Mouse (Mus musculus): ENCODE results near the gene Fat4. TPM values are rescaled to one million over a fixed set of nuclear protein-coding genes. Genes with fewer than 3 reads are reported as not detected.

The Fat4 gene
- 4.6 and 4.7 TPM in 2 replicates for polyA plus RNA-seq (2015; fragmentation: Nextera tagmentation; extraction: Ambion mirVana)

DNA sequence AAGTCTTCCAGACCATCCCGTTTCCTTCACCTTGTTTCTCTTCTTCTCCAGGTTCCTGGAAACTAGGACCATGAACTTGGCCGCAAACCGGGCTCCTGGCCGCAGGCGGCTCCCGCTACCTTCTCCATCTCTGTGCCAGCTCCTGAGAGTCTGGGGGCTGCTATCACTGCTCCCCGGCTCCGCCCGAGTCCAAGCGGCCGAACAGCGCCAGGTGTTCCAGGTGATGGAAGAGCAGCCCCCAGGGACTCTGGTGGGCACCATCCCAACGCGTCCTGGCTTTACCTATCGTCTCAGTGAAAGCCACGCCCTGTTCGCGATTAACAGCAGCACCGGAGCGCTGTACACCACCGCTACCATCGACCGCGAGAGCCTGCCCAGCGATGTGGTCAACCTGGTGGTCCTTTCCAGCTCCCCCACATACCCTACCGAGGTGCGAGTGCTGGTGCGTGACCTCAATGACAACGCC lies at the start of gene Fat4:
Gene Fat4, plus strand, starts transcription at position 51 of the 466 bp plus-strand sequence.
- Histone ChIP-seq H3K4me3 (ENCODE audit: low read length) (peak within 1 kb of the TSS; percentile 77), H3K36me3 (ENCODE audit: control insufficient read depth, insufficient read depth, low read length) (peaks cover 26% of the 10 kb centered on the region), H3K4me1 (replicated peaks; ENCODE audit: control insufficient read depth, insufficient read depth, low read length) (peaks cover 25% of the 10 kb centered on the region), H3K9ac (ENCODE audit: low read length) (peak within 1 kb of the TSS; percentile 71), H3K9me3 (ENCODE audit: control insufficient read depth, low read length) (no peaks in the 10 kb centered on the region), H3K4me2 (ENCODE audit: low read depth, low read length) (peak within 1 kb of the TSS; percentile 98), H3K27ac (ENCODE audit: low read length) (peak within 1 kb of the TSS; percentile 94), H3K27me3 (ENCODE audit: control insufficient read depth, insufficient read depth, low read depth, low read length) (peaks cover 6% of the 10 kb centered on the region)
- no peak for ATAC-seq (ENCODE audit: low read depth)
- 2% methylated on average over 29 of the region's 29 CpGs for WGBS

DNA sequence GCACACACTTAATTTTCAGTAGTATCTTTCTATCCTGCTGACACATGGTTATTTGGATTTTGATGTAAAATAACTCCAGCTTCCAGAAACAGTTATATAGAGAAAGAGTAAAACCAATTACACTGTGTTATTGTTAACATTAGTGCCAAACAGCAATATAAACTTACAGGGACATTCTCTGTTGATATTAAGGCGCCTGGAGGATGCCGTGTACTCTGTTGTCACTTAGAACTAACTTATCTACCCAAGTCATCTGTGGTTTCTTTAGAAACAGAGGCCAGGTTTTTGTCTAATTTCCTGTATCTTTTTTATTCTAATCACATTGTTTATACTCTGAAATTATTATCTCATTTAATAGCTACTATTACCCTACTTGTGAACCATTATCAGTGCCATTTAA lies 47.3 kb upstream of the Fat4 start:
- ATAC-seq (ENCODE audit: low read depth), result peak; percentile 41; the same call in 1 of the 2 replicates

DNA sequence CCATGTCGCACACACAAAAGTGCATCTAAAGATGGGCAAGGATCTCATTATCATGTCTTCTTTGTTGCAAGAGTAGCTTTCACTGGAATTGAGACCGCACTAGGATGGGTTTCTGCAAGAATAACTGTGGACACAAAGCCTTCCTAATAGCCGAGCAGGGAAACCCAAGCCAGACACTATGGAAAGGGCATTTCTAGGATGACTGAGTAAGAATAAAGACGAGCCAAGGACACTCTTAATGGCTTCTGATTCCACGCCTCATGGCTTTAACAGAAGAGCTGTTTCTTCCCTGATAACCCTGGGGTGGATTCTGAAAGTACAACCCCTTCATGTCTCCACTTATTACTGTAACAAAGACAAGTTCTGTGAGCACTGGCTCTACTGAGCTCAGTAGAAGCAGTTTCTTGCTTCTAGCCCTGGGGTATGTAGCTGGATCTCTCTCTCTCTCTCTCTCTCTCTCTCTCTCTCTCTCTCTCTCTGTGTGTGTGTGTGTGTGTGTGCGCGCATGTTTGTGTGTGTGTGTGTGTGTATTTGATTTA lies 43.7 kb upstream of the Fat4 start:
- Histone ChIP-seq H3K36me3 (ENCODE audit: control insufficient read depth, insufficient read depth, low read length) (no peaks in the 10 kb centered on the region), H3K4me3 (ENCODE audit: low read length) (no peak overlapping the region), H3K27ac (ENCODE audit: low read length) (no peak overlapping the region), H3K9me3 (ENCODE audit: control insufficient read depth, low read length) (no peaks in the 10 kb centered on the region), H3K9ac (ENCODE audit: low read length) (no peak overlapping the region), H3K4me1 (replicated peaks; ENCODE audit: control insufficient read depth, insufficient read depth, low read length) (no peaks in the 10 kb centered on the region), H3K27me3 (ENCODE audit: control insufficient read depth, insufficient read depth, low read depth, low read length) (no peaks in the 10 kb centered on the region), H3K4me2 (ENCODE audit: low read depth, low read length) (no peak overlapping the region)
- 88% methylated on average over 7 of the region's 7 CpGs for WGBS
- no peak for ATAC-seq (ENCODE audit: low read depth)

More for the DNA sequence above, 47.3 kb upstream of the Fat4 start:
- Histone ChIP-seq H3K36me3 (ENCODE audit: control insufficient read depth, insufficient read depth, low read length) (no peaks in the 10 kb centered on the region), H3K27me3 (ENCODE audit: control insufficient read depth, insufficient read depth, low read depth, low read length) (no peaks in the 10 kb centered on the region), H3K9ac (ENCODE audit: low read length) (no peak overlapping the region), H3K27ac (ENCODE audit: low read length) (no peak overlapping the region), H3K4me2 (ENCODE audit: low read depth, low read length) (no peak overlapping the region), H3K4me3 (ENCODE audit: low read length) (no peak overlapping the region), H3K9me3 (ENCODE audit: control insufficient read depth, low read length) (no peaks in the 10 kb centered on the region), H3K4me1 (replicated peaks; ENCODE audit: control insufficient read depth, insufficient read depth, low read length) (no peaks in the 10 kb centered on the region; the same call in 1 of the 2 replicates)
- WGBS, result 47% methylated on average over 2 of the region's 2 CpGs

DNA sequence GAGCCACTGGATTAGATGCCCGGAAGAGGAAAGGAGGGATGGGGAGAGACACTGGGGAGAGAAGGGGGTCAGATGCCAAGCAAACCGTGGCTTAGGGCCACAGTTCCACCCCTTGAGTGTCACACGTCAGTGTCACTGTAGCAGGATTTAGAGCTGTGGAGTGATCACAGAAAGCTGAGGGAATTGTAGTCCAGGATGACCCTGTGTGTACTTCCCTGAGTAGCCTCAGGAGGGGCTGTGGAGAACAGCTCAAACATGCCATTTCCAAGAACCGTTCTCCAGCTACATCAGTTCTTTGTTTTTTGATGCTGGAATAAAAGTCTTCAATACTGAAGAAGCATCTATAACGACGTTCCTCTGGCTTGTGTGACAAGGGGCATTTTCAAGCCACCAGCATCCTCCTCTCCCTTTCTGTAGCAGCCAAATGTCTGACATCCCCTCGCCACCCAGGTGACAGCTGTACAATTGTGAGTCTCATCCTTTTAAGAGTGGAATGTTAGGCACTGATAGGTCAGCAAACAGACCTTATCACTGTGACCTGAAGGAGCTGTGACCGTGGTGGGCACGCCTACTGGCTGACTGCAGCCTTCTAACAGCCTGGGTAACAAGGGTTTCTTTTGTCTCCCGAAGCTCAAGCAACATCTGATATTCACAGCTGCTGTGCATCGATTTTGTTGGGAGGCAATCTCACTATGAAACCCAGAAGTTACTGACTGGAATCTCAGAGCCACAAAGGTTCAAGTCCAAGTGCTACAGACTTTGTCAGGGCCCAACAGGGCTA lies 39.9 kb upstream of the Fat4 start:
- Histone ChIP-seq H3K9me3 (ENCODE audit: control insufficient read depth, low read length) (no peaks in the 10 kb centered on the region), H3K27ac (ENCODE audit: low read length) (no peak overlapping the region), H3K27me3 (ENCODE audit: control insufficient read depth, insufficient read depth, low read depth, low read length) (no peaks in the 10 kb centered on the region), H3K4me3 (ENCODE audit: low read length) (no peak overlapping the region), H3K9ac (ENCODE audit: low read length) (no peak overlapping the region), H3K4me1 (replicated peaks; ENCODE audit: control insufficient read depth, insufficient read depth, low read length) (no peaks in the 10 kb centered on the region), H3K36me3 (ENCODE audit: control insufficient read depth, insufficient read depth, low read length) (no peaks in the 10 kb centered on the region), H3K4me2 (ENCODE audit: low read depth, low read length) (no peak overlapping the region)
- WGBS, result 29% methylated on average over 11 of the region's 11 CpGs
- ATAC-seq (ENCODE audit: low read depth), result no peak

DNA sequence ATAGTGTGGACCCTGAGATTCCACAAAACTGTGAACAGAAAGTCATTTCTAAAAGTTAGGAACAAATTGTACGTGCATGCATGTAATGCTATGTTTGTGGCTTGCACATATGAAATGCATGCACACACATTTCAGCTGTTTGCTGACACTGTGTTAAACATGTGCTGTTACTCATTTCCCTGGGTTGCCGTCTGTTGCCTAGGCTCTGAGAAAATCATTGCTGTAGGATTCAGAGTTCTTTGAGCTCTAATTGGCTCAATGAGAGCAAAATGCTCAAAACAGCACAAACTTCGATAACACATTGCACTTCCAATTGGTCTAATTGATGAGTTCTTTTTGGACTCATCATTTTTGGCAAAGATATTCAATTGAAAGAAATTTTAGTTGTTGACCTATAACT lies 37.7 kb upstream of the Fat4 start:
- H3K4me1 ChIP-seq (replicated peaks; ENCODE audit: control insufficient read depth, insufficient read depth, low read length), result no peaks in the 10 kb centered on the region
- H3K27ac ChIP-seq (ENCODE audit: low read length), result no peak overlapping the region
- no peak overlapping the region for H3K4me3 ChIP-seq (ENCODE audit: low read length)
- no peaks in the 10 kb centered on the region for H3K36me3 ChIP-seq (ENCODE audit: control insufficient read depth, insufficient read depth, low read length)
- no peak overlapping the region for H3K9ac ChIP-seq (ENCODE audit: low read length)
- no peak overlapping the region for H3K4me2 ChIP-seq (ENCODE audit: low read depth, low read length)
- no peak for ATAC-seq (ENCODE audit: low read depth)
- WGBS, result 76% methylated on average over 3 of the region's 3 CpGs
- H3K9me3 ChIP-seq (ENCODE audit: control insufficient read depth, low read length), result no peaks in the 10 kb centered on the region
- no peaks in the 10 kb centered on the region for H3K27me3 ChIP-seq (ENCODE audit: control insufficient read depth, insufficient read depth, low read depth, low read length)

DNA sequence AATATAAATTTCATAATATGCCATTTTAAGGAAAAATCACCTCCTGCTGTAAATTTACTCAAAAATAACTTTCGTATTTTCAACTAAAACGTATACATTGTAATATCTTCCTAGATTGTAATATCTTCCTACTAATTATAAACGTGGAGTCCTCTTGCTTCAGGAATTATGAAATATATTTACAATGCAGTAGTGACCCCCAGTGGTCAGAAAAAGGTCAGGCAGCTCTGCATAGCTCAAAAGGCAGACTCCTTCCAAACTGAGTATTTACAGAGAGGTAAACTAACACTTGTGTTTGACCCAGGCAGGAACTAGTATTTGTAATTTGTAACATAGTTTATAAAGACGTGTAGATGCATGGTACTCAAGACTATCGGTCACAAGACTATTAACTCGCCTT lies 37.2 kb upstream of the Fat4 start:
- Histone ChIP-seq H3K4me2 (ENCODE audit: low read depth, low read length) (no peak overlapping the region), H3K4me3 (ENCODE audit: low read length) (no peak overlapping the region), H3K4me1 (replicated peaks; ENCODE audit: control insufficient read depth, insufficient read depth, low read length) (no peaks in the 10 kb centered on the region), H3K27me3 (ENCODE audit: control insufficient read depth, insufficient read depth, low read depth, low read length) (no peaks in the 10 kb centered on the region), H3K27ac (ENCODE audit: low read length) (no peak overlapping the region), H3K9me3 (ENCODE audit: control insufficient read depth, low read length) (no peaks in the 10 kb centered on the region), H3K36me3 (ENCODE audit: control insufficient read depth, insufficient read depth, low read length) (no peaks in the 10 kb centered on the region), H3K9ac (ENCODE audit: low read length) (no peak overlapping the region)
- peak; percentile 59 for ATAC-seq (ENCODE audit: low read depth)
- 8% methylated on average over 6 of the region's 6 CpGs for whole genome bisulfite sequencing

DNA sequence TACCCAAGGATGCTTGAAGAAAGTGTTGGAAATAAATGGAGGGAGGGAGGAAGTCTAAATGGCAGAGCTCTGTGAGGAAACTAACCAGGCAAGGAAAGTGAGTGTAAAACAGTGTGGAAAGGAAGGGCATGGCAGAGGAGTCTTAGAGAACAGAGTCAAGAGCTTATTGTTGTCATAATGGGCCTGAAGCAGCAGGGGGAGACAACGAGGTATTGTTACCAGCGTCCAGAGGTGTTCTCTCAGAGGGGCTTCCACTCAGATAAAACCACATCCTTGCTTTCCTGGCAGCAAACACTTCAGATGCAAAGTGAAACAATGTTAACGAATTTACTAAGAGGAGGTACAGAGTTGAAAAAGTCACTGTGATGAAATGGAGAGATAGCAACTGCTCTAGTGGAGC lies 33.1 kb upstream of the Fat4 start:
- ATAC-seq (ENCODE audit: low read depth), result no peak
- H3K4me1 ChIP-seq (replicated peaks; ENCODE audit: control insufficient read depth, insufficient read depth, low read length), result no peaks in the 10 kb centered on the region
- H3K9ac ChIP-seq (ENCODE audit: low read length), result no peak overlapping the region
- 18% methylated on average over 3 of the region's 3 CpGs for WGBS
- H3K4me3 ChIP-seq (ENCODE audit: low read length), result no peak overlapping the region
- no peak overlapping the region for H3K4me2 ChIP-seq (ENCODE audit: low read depth, low read length)
- no peak overlapping the region for H3K27ac ChIP-seq (ENCODE audit: low read length)
- no peaks in the 10 kb centered on the region for H3K9me3 ChIP-seq (ENCODE audit: control insufficient read depth, low read length)
- no peaks in the 10 kb centered on the region for H3K36me3 ChIP-seq (ENCODE audit: control insufficient read depth, insufficient read depth, low read length)
- no peaks in the 10 kb centered on the region for H3K27me3 ChIP-seq (ENCODE audit: control insufficient read depth, insufficient read depth, low read depth, low read length)

DNA sequence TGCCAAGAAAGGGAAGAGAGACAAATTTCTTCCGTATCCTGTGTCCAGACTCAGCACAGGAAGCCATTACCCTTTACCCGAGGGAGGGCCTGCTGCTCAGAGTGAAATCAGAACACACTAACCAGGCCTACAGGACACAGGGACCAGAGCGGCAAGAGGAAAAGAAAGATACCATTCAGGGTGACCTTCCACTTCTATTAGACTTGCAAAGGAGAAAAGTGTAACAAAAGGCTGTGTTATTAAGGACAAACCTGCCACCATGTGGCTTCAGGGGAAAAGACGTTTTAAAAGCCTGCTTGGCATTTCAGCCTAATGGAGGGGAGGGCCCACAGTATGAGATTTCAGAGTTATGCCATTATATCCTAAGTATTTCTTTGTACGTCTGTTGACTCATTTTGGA lies 26.1 kb upstream of the Fat4 start:
- peak; percentile 47 for ATAC-seq (ENCODE audit: low read depth)
- no peak overlapping the region for H3K4me2 ChIP-seq (ENCODE audit: low read depth, low read length)
- 38% methylated on average over 5 of the region's 5 CpGs for WGBS
- H3K4me3 ChIP-seq (ENCODE audit: low read length), result no peak overlapping the region
- H3K36me3 ChIP-seq (ENCODE audit: control insufficient read depth, insufficient read depth, low read length), result no peaks in the 10 kb centered on the region
- H3K27ac ChIP-seq (ENCODE audit: low read length), result no peak overlapping the region
- no peaks in the 10 kb centered on the region for H3K27me3 ChIP-seq (ENCODE audit: control insufficient read depth, insufficient read depth, low read depth, low read length)
- H3K9me3 ChIP-seq (ENCODE audit: control insufficient read depth, low read length), result no peaks in the 10 kb centered on the region
- no peak overlapping the region for H3K9ac ChIP-seq (ENCODE audit: low read length)
- no peaks in the 10 kb centered on the region for H3K4me1 ChIP-seq (replicated peaks; ENCODE audit: control insufficient read depth, insufficient read depth, low read length)

DNA sequence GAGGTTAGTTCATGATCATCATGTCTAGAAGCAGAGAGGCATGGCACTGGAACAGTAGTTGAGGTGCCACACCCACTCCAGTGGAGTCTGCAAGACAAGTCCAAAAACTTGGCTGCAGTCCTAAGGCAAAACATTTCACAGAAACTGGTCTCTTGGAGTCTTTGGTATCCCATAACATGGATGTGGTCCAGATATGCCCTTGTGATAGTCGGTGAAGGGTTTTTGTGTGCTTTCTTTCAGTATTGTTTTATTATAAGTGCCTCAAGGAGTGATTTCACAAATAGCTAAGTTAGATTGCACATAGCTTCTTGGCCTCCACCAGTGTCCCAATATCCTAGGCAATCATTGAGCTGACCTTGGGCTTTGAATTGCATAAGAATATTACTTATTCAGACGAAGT lies 15.4 kb upstream of the Fat4 start:
- Histone ChIP-seq H3K4me1 (replicated peaks; ENCODE audit: control insufficient read depth, insufficient read depth, low read length) (no peaks in the 10 kb centered on the region), H3K4me3 (ENCODE audit: low read length) (no peak overlapping the region), H3K9ac (ENCODE audit: low read length) (no peak overlapping the region), H3K36me3 (ENCODE audit: control insufficient read depth, insufficient read depth, low read length) (no peaks in the 10 kb centered on the region), H3K9me3 (ENCODE audit: control insufficient read depth, low read length) (no peaks in the 10 kb centered on the region), H3K27ac (ENCODE audit: low read length) (no peak overlapping the region), H3K27me3 (ENCODE audit: control insufficient read depth, insufficient read depth, low read depth, low read length) (no peaks in the 10 kb centered on the region), H3K4me2 (ENCODE audit: low read depth, low read length) (no peak overlapping the region)
- WGBS, result 59% methylated on average over 2 of the region's 2 CpGs
- ATAC-seq (ENCODE audit: low read depth), result no peak

Data from lung, embryonic 16.5 days (tissue).